Mouse (Mus musculus): ENCODE results near the gene Tectb. TPM values are rescaled to one million over a fixed set of nuclear protein-coding genes. Genes with fewer than 3 reads are reported as not detected.

Tectb gene
- polyA plus RNA-seq, 1 experiment from 2014 or later = not detected

Small RNAs within 50 kb of the gene (microRNA-seq; reads per million reads assigned to microRNA genes)
- gene Mir6715 = not detected

Other genes with a start within 250 kb of the Tectb start
- 21.5 and 22.4 TPM in 2 replicates for gene Gpam, start 53.5 kb upstream of the Tectb start, polyA plus RNA-seq (2016; fragmentation: Nextera tagmentation; extraction: Ambion mirVana)
- gene Gucy2g, start 60.5 kb downstream of the Tectb start, polyA plus RNA-seq (2016; fragmentation: Nextera tagmentation; extraction: Ambion mirVana) = not detected in 2 replicates
- gene Acsl5, start 71.2 kb downstream of the Tectb start, polyA plus RNA-seq (2016; fragmentation: Nextera tagmentation; extraction: Ambion mirVana) = 24.7 and 26.2 TPM in 2 replicates
- 131 and 140 TPM in 2 replicates for gene Zdhhc6, start 135.3 kb downstream of the Tectb start, polyA plus RNA-seq (2016; fragmentation: Nextera tagmentation; extraction: Ambion mirVana)
- 34.2 and 35.8 TPM in 2 replicates for gene Vti1a, start 135.6 kb downstream of the Tectb start, polyA plus RNA-seq (2016; fragmentation: Nextera tagmentation; extraction: Ambion mirVana)